Mouse (Mus musculus) myocyte (in vitro differentiated cells): Measurements from ENCODE around the gene Pgbd1.

ENCODE experiments used
- MAX ChIP-seq: IDR thresholded peaks from one replicate; pipeline ENCODE4 v1.6.1; 2011; ENCODE audit warnings: low read depth, mild to moderate bottlenecking, control low read depth
- MYOG ChIP-seq, 3 experiments: IDR thresholded peaks; one replicate each; pipeline ENCODE4 v1.6.1; 2011; ENCODE audit warnings: control low read depth in 2 of 3, low read depth in 2 of 3, mild to moderate bottlenecking in 2 of 3; ENCODE audit not compliant: insufficient read length in 2 of 3, control insufficient read depth in 1 of 3, insufficient read depth in 1 of 3
- POLR2A ChIP-seq: IDR thresholded peaks from one replicate; pipeline ENCODE4 v1.6.1; 2011; ENCODE audit warnings: low read depth, mild to moderate bottlenecking, control low read depth, moderate library complexity; ENCODE audit not compliant: insufficient read length
- TCF12 ChIP-seq: IDR thresholded peaks from one replicate; pipeline ENCODE4 v1.6.1; 2011; ENCODE audit warnings: mild to moderate bottlenecking, control low read depth; ENCODE audit not compliant: poor library complexity, insufficient read depth, severe bottlenecking

DNA sequence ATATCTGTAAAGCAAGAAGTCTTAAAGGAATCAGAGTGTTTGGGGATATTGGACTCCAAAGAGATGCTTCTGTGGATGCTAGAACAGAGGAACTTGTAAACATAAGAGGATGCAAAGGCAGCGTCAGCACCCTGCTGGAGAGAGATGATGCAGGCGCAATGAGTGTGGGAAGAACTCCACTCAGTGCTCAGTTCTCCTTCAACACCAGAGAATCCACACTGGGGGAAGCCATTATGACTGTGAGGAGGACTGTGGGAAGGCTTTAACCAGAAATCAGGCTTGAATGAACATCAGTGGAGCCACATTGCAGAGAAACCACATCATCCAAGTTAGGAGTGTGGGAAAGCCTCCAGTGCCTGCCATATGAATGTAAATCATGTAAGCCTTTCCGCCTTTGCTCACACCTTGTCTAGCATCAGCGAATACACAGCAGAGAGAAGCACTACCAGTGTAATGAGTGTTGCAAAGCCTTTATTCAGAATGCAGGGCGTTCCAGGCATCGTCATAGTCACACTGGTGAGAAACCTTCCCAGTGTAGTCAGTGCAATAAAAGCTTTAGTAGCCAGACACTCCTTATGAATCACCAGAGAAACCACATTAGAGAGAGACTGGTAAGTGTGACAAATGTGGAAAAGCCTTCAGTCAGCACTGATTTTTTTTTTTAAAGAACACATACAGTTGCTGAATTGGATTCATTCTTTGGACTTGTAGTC, 23.4 kb downstream of the Pgbd1 start:
- TF ChIP-seq POLR2A (no peak), TCF12 (no peak), MYOG (IDR thresholded peaks at IDR 0.05; ENCODE audit: control insufficient read depth in 1 of 3, insufficient read depth in 1 of 3, insufficient read length in 2 of 3, low read depth in 2 of 3) (no peak), MAX (no peak)
